Mouse (Mus musculus) neural tube, embryonic 11.5 days (tissue): ENCODE results near the gene Rnf41. TPM values are rescaled to one million over a fixed set of nuclear protein-coding genes. Genes with fewer than 3 reads are reported as not detected.

Source experiments
- ATAC-seq: fragments of 200-750 bp; cut with Nextera tagmentation; 2 replicates; pipeline ENCODE4 v1.8.0; 2017; ENCODE audit warnings: moderate number of reproducible peaks, mild to moderate bottlenecking, moderate TSS enrichment, moderate library complexity; ENCODE audit not compliant: insufficient read depth, low FRiP score, low TSS enrichment
- DNase-seq: peaks from one replicate; pipeline ENCODE4 v3.0.0-alpha.2; 2015; ENCODE audit warnings: low spot score
- H3K27ac ChIP-seq: fragments of 300-500 bp; sonication (generic); 2 replicates; pipeline ENCODE4 v1.5.1; 2014; ENCODE audit warnings: low read depth, mild to moderate bottlenecking, low read length
- H3K27me3 ChIP-seq: fragments of 300-500 bp; sonication (generic); 2 replicates; pipeline ENCODE4 v1.6.1; 2014; ENCODE audit warnings: mild to moderate bottlenecking, low read length, mixed read lengths; ENCODE audit not compliant: control insufficient read depth, insufficient read depth
- H3K36me3 ChIP-seq: fragments of 300-500 bp; sonication (generic); 2 replicates; pipeline ENCODE4 v1.6.1; 2014; ENCODE audit warnings: mild to moderate bottlenecking, low read length, moderate library complexity, mixed read lengths; ENCODE audit not compliant: control insufficient read depth, insufficient read depth
- H3K4me1 ChIP-seq: fragments of 300-500 bp; sonication (generic); 2 replicates; pipeline ENCODE4 v1.6.1; 2014; ENCODE audit warnings: low read length, mixed read lengths; ENCODE audit not compliant: control insufficient read depth, insufficient read depth
- H3K4me2 ChIP-seq: fragments of 300-500 bp; sonication (generic); 2 replicates; pipeline ENCODE4 v1.6.1; 2014; ENCODE audit warnings: low read depth, mild to moderate bottlenecking, moderate library complexity
- H3K4me3 ChIP-seq: fragments of 300-500 bp; sonication (generic); 2 replicates; pipeline ENCODE4 v1.5.1; 2014; ENCODE audit warnings: low read depth, low read length
- H3K9ac ChIP-seq: fragments of 300-500 bp; sonication (generic); 2 replicates; pipeline ENCODE4 v1.6.1; 2014; ENCODE audit warnings: mild to moderate bottlenecking, low read length
- H3K9me3 ChIP-seq: fragments of 300-500 bp; sonication (generic); 2 replicates; pipeline ENCODE4 v1.6.1; 2016; ENCODE audit warnings: low read length; ENCODE audit not compliant: control insufficient read depth
- WGBS: fragments of 180-500 bp; shearing (Covaris S2); extraction: QIAGEN DNeasy Blood & Tissue Kit; methylation state at CpG from one replicate; pipeline ENCODE4 v1.1.7; 2014; 5-methylcytosine and 5-hydroxymethylcytosine counted together
- polyA plus RNA-seq: library from polyadenylated mRNA; unstranded; fragments of >200 nt; fragmentation: Nextera tagmentation; extraction: Ambion mirVana; gene quantifications from 2 replicates; pipeline ENCODE4 v1.2.1, GENCODE M21; 2014

Gene Rnf41
- polyA plus RNA-seq, 1 experiment from 2014 or later: 46.8 TPM

- no peak for ATAC-seq
- Histone ChIP-seq H3K4me3 (peak overlapping the region; percentile 99), H3K9me3 (no peaks in the 10 kb centered on the region), H3K36me3 (peaks cover 30% of the 10 kb centered on the region), H3K9ac (no peak overlapping the region), H3K4me2 (peak overlapping the region; percentile 79), H3K27ac (no peak overlapping the region), H3K27me3 (no peaks in the 10 kb centered on the region), H3K4me1 (peaks cover 10% of the 10 kb centered on the region)
- DNase-seq: no peak
- WGBS: 70% methylated on average over 3 of the region's 3 CpGs
Measured at GRCm38 (mm10) chr10:128378462-128378861, 33.0 kb upstream of the Rnf41 start.

GRCm38 (mm10) chr10:128379260-128379659 is 32.2 kb upstream of the Rnf41 start:
- peaks cover 10% of the 10 kb centered on the region for H3K4me1 ChIP-seq
- WGBS: 99% methylated on average over 7 of the region's 7 CpGs
- no peak for DNase-seq
- no peak overlapping the region for H3K4me2 ChIP-seq
- ATAC-seq: no peak
- H3K27me3 ChIP-seq: no peaks in the 10 kb centered on the region
- H3K4me3 ChIP-seq: no peak overlapping the region; the same call in 1 of the 2 replicates
- H3K36me3 ChIP-seq: peaks cover 33% of the 10 kb centered on the region
- H3K27ac ChIP-seq: no peak overlapping the region
- H3K9ac ChIP-seq: no peak overlapping the region
- no peaks in the 10 kb centered on the region for H3K9me3 ChIP-seq

- Histone ChIP-seq H3K27ac (no peak overlapping the region), H3K4me1 (peaks cover 10% of the 10 kb centered on the region), H3K4me2 (no peak overlapping the region), H3K27me3 (no peaks in the 10 kb centered on the region), H3K36me3 (peaks cover 33% of the 10 kb centered on the region), H3K4me3 (no peak overlapping the region), H3K9ac (no peak overlapping the region), H3K9me3 (no peaks in the 10 kb centered on the region)
- ATAC-seq: no peak
- DNase-seq: no peak
- WGBS: 86% methylated on average over 5 of the region's 5 CpGs
Measured at GRCm38 (mm10) chr10:128380565-128380964, 30.9 kb upstream of the Rnf41 start.

- WGBS: 92% methylated on average over 8 of the region's 8 CpGs
- no peak overlapping the region for H3K4me3 ChIP-seq
- peaks cover 10% of the 10 kb centered on the region for H3K4me1 ChIP-seq
- no peaks in the 10 kb centered on the region for H3K9me3 ChIP-seq
- H3K27ac ChIP-seq: no peak overlapping the region
- no peak overlapping the region for H3K9ac ChIP-seq
- no peak overlapping the region for H3K4me2 ChIP-seq
- H3K27me3 ChIP-seq: no peaks in the 10 kb centered on the region
- H3K36me3 ChIP-seq: peaks cover 45% of the 10 kb centered on the region
- DNase-seq (no peak), ATAC-seq (no peak)
Measured at GRCm38 (mm10) chr10:128382482-128382881, 29.0 kb upstream of the Rnf41 start.

GRCm38 (mm10) chr10:128385902-128386301 is 25.6 kb upstream of the Rnf41 start:
- no peak overlapping the region for H3K9ac ChIP-seq
- DNase-seq: no peak
- H3K36me3 ChIP-seq: peaks cover 60% of the 10 kb centered on the region
- no peak overlapping the region for H3K4me3 ChIP-seq
- no peak overlapping the region for H3K27ac ChIP-seq
- no peaks in the 10 kb centered on the region for H3K4me1 ChIP-seq
- no peaks in the 10 kb centered on the region for H3K9me3 ChIP-seq
- 94% methylated on average over 7 of the region's 7 CpGs for whole genome bisulfite sequencing
- 0 out of 2 replicates have a peak, but pooled peaks have one; percentile 27 for ATAC-seq
- H3K27me3 ChIP-seq: no peaks in the 10 kb centered on the region
- H3K4me2 ChIP-seq: no peak overlapping the region

- Histone ChIP-seq H3K9me3 (no peaks in the 10 kb centered on the region), H3K4me3 (no peak overlapping the region), H3K27me3 (no peaks in the 10 kb centered on the region), H3K4me1 (no peaks in the 10 kb centered on the region), H3K4me2 (no peak overlapping the region), H3K9ac (no peak overlapping the region), H3K36me3 (peaks cover 48% of the 10 kb centered on the region), H3K27ac (no peak overlapping the region)
- DNase-seq (no peak), ATAC-seq (no peak)
- WGBS: 92% methylated on average over 14 of the region's 14 CpGs
Measured at GRCm38 (mm10) chr10:128388941-128389340, 22.5 kb upstream of the Rnf41 start.

- Histone ChIP-seq H3K9me3 (no peaks in the 10 kb centered on the region), H3K36me3 (peaks cover 48% of the 10 kb centered on the region)
Measured at GRCm38 (mm10) chr10:128389570-128389969, 21.9 kb upstream of the Rnf41 start.

GRCm38 (mm10) chr10:128390366-128390765 is 21.1 kb upstream of the Rnf41 start:
- Histone ChIP-seq H3K4me1 (no peaks in the 10 kb centered on the region), H3K9ac (no peak overlapping the region), H3K27ac (no peak overlapping the region), H3K27me3 (no peaks in the 10 kb centered on the region), H3K36me3 (peaks cover 48% of the 10 kb centered on the region), H3K4me3 (no peak overlapping the region), H3K4me2 (no peak overlapping the region), H3K9me3 (no peaks in the 10 kb centered on the region)
- 92% methylated on average over 12 of the region's 12 CpGs for WGBS
- DNase-seq (no peak), ATAC-seq (no peak)

More at GRCm38 (mm10) chr10:128389570-128389969, 21.9 kb upstream of the Rnf41 start:
- H3K4me3 ChIP-seq: no peak overlapping the region
- ATAC-seq (no peak), DNase-seq (no peak)
- H3K27me3 ChIP-seq: no peaks in the 10 kb centered on the region
- H3K4me1 ChIP-seq: no peaks in the 10 kb centered on the region
- H3K9ac ChIP-seq: no peak overlapping the region
- H3K27ac ChIP-seq: no peak overlapping the region
- WGBS: 86% methylated on average over 6 of the region's 6 CpGs
- no peak overlapping the region for H3K4me2 ChIP-seq

GRCm38 (mm10) chr10:128391850-128392249 is 19.6 kb upstream of the Rnf41 start:
- no peak for ATAC-seq
- Histone ChIP-seq H3K4me2 (no peak overlapping the region), H3K27me3 (no peaks in the 10 kb centered on the region), H3K4me3 (no peak overlapping the region), H3K36me3 (peaks cover 38% of the 10 kb centered on the region), H3K9me3 (no peaks in the 10 kb centered on the region), H3K4me1 (no peaks in the 10 kb centered on the region), H3K9ac (no peak overlapping the region), H3K27ac (no peak overlapping the region)
- WGBS: 81% methylated on average over 6 of the region's 6 CpGs
- no peak for DNase-seq
